Mouse (Mus musculus) CH12.LX (cell line): ENCODE results near the gene Abat.

Experiments
- CTCF ChIP-seq, 2 experiments: IDR thresholded peaks in 1 of 2; conservative IDR thresholded peaks in 1 of 2; 2 replicates each; pipeline ENCODE4 v1.5.1; 2011 to 2012; ENCODE audit warnings: low read depth in 2 of 2, low read length in 2 of 2, improper control_type of control experiment in 1 of 2, inconsistent platforms in 1 of 2, mild to moderate bottlenecking in 1 of 2, moderate library complexity in 1 of 2
- MAZ ChIP-seq: IDR thresholded peaks from 2 replicates; pipeline ENCODE4 v1.6.1; 2012; ENCODE audit warnings: low read depth, mild to moderate bottlenecking, inconsistent platforms, low read length, improper control_type of control experiment, moderate library complexity

- TF ChIP-seq MAZ, result no peak
- TF ChIP-seq CTCF (conservative IDR thresholded peaks at IDR 0.05 in 1 of 2, IDR thresholded peaks at IDR 0.05 in 1 of 2; ENCODE audit: low read depth in 2 of 2, low read length in 2 of 2), result no peak
Observed at GRCm38 (mm10) chr16:8613039-8613438, 99.8 kb downstream of the Abat start.
